Mouse (Mus musculus): ENCODE results near the gene Gpr176.
"Not testable (repeated sequence)": the region's sequence is repeated elsewhere in the genome, so short reads cannot be mapped to it uniquely, and the experiment has no call there.

Gene Gpr176

GRCm38 (mm10) chr2:118301656-118302055 is 71.6 kb downstream of the Gpr176 start:
- no peak for DNase-seq (ENCODE audit: inconsistent age in 2 of 2, low spot score in 1 of 2)

DNA sequence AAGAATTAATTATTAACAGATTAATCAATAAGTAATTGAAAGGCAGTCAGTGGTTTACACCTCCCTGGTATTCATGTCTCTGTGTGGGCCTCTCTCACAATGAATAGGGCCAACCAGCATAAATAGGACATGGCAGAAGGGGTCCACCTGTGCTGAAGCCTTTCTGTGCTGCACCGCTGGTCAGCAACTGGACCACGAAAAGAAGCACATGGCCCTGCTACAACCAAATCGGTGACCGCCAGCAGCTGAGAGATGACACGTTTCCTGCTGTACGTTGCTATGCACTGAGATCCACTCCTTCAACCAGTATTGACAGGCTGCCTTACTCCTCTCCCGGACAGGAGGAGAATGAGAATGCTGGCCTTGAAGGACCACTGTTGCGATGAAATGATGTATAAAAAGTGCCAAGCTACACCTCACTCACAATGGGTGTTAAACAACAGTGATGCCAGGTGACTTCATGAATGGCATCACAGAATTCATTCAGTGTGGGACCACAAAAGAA is 72.1 kb downstream of the Gpr176 start:
- no peak for DNase-seq (ENCODE audit: inconsistent age in 2 of 2, low spot score in 1 of 2)

- peak; percentile 41 to 86 for DNase-seq (ENCODE audit: inconsistent age in 2 of 2, low spot score in 1 of 2)
These were observed 73.2 kb downstream of the Gpr176 start for GRCm38 (mm10) chr2:118299981-118300380.

DNA sequence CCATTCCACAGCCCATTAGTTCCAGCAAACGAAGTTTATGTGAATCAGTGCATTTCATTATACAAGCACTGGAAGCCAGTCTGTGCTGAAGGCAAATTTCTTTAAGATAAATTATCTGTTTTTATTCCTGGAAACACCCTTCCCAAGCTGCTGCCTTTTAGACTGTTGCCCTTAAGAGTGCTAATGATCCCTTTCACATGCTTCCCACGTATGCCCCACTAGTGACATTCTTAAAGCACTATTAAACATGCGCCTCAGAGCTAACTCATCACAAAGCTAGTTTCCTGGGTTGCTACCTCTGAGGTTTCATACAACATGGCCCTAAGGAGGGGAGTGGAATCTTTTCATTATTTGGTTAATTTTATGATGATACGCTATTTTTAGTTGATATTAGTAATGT is 74.6 kb downstream of the Gpr176 start:
- no peak for DNase-seq (ENCODE audit: inconsistent age in 2 of 2, low spot score in 1 of 2)

DNA sequence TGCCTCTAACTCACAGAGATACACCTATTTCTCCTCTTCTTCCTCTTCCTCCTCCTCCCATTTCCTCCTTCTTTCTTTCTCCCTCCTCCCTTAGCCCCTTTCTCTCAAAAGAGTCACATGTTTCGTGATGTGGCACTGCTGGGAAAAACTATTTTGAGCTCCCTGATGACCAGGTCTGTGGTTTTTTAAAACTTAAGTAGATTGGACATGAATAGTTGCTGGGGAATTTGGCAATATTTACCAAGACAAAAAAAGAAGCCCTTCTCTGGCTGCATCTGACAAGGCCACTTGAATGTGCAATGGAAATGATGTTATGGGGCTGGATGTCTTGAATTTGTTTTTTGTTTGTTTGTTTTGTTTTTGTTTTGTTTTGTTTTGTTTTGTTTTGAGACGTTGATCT is 75.3 kb downstream of the Gpr176 start:
- no peak for DNase-seq (ENCODE audit: inconsistent age in 2 of 2, low spot score in 1 of 2)

GRCm38 (mm10) chr2:118295505-118295904 is 77.7 kb downstream of the Gpr176 start:
- no peak for DNase-seq (ENCODE audit: inconsistent age in 2 of 2, low spot score in 1 of 2)

- DNase-seq (ENCODE audit: inconsistent age in 2 of 2, low spot score in 1 of 2), result no peak
These were observed 79.6 kb downstream of the Gpr176 start for GRCm38 (mm10) chr2:118293583-118293982.

GRCm38 (mm10) chr2:118289066-118289460 is 84.2 kb downstream of the Gpr176 start:
- DNase-seq (ENCODE audit: inconsistent age in 2 of 2, low spot score in 1 of 2), result not testable (repeated sequence)

GRCm38 (mm10) chr2:118288326-118289065 is 84.7 kb downstream of the Gpr176 start:
- DNase-seq (ENCODE audit: inconsistent age in 2 of 2, low spot score in 1 of 2), result no peak

DNA sequence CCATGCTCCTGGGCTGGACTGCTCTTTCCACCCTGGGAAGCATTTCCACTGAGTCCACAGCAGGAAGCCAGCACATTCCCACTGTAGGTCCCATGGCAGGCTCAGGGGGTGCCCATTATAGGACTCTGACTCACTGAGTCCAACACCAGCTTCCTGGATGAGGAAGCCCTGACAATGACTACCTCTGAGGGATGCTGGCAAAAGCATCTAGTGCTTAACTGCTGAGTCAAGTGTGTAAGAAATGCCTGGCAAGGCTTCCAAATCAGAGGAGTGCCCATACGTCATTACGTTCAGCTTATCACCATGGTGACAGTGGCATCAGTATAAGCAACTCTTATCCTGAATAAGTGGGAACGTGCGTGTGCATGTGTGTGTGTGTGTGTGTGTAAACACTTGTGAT is 85.5 kb downstream of the Gpr176 start:
- DNase-seq (ENCODE audit: inconsistent age in 2 of 2, low spot score in 1 of 2), result no peak

- no peak for DNase-seq (ENCODE audit: inconsistent age in 2 of 2, low spot score in 1 of 2)
These were observed 90.8 kb downstream of the Gpr176 start for GRCm38 (mm10) chr2:118282467-118282866.

- DNase-seq (ENCODE audit: inconsistent age in 2 of 2, low spot score in 1 of 2), result no peak
These were observed 95.0 kb downstream of the Gpr176 start for GRCm38 (mm10) chr2:118278249-118278648.

GRCm38 (mm10) chr2:118271606-118272005 is 101.6 kb downstream of the Gpr176 start:
- DNase-seq (ENCODE audit: inconsistent age in 2 of 2, low spot score in 1 of 2), result no peak

DNA sequence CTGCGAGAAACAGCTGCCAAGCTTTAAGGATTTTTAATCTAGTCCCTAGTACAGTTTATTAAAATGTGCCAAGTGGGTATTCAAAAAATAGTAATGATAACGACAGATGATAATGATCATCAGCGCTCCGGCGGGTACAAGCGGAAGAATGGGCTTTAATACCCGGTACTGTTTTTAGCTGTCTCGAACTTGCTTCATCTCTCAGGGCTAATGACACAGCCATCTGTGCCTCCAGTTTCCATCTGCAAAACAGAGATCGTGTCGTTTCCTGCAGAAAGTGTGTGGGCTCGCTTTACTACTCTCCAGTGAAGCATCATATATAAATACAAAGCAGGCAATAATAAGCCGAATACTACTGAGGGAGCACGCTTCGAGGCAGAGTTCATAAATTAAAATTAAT is 103.0 kb downstream of the Gpr176 start:
- DNase-seq (ENCODE audit: inconsistent age in 2 of 2, low spot score in 1 of 2), result no peak

GRCm38 (mm10) chr2:118263914-118264201 is 109.4 kb downstream of the Gpr176 start:
- no peak for DNase-seq (ENCODE audit: inconsistent age in 2 of 2, low spot score in 1 of 2)

DNA sequence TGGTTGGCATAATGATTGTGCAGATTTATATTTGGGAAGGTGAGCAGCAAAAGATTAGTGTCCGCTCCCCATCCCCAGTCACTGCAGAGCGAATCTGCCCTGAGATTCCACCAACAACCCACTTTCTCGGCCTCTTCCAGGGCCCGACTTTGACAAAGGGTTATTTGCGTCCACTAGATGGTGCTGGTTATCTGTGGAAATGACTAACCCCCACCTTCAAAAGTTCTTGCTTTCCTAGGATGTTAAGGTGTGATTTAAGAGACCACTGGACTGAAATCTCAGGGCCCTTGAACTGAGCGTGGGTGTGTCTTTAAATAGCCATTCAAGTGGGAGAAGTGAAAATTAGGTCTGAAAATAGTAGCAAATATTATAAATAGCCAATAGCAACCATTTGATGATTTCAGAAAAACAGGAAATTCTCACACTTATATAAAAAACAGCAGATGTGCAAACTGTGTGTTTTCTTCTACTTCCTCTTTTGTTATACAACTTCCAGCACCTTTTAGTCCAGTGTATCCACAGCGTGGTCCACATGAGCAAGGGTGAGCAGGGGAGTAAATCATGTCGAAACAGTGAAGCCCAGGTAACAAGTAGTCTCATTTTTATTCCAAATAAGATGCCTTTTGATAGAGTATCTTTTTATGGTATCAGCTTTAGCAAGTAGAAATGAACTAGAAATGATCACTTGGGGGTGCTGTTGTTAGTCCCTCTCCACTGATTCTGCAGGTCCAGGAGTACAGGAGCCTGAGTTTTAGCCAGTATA is 109.9 kb downstream of the Gpr176 start:
- peak; percentile 45 to 85 for DNase-seq (ENCODE audit: inconsistent age in 2 of 2, low spot score in 1 of 2)

DNA sequence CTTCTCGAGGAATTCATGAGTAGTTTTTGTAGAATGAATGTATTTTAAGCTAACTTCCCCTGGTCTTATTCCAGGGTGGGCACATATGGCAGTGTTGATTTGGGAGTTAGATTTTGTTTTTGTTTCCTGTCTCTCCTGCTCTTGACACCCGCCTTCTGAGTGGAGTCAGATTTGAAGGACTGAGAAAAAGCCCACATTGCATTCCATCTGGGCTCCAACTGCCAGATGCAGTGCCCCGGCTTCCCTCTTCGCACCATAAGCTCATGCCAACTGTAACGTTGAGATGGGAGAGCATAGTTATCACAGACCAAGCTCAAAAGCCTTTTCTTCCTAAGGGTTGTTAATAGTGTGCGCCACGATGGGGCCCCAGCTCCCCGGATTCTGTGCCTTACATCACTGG is 110.5 kb downstream of the Gpr176 start:
- DNase-seq (ENCODE audit: inconsistent age in 2 of 2, low spot score in 1 of 2), result no peak

GRCm38 (mm10) chr2:118259746-118260145 is 113.5 kb downstream of the Gpr176 start:
- DNase-seq (ENCODE audit: inconsistent age in 2 of 2, low spot score in 1 of 2), result no peak

GRCm38 (mm10) chr2:118257094-118257493 is 116.1 kb downstream of the Gpr176 start:
- peak in 1 of 2 experiments; percentile 54 for DNase-seq (ENCODE audit: inconsistent age in 2 of 2, low spot score in 1 of 2)

- peak; percentile 89 to 96 for DNase-seq (ENCODE audit: inconsistent age in 2 of 2, low spot score in 1 of 2)
These were observed 116.6 kb downstream of the Gpr176 start, which contains the start of gene Fsip1 for GRCm38 (mm10) chr2:118256621-118257053. Fsip1 (minus strand) TSS chr2:118256966.

- DNase-seq (ENCODE audit: inconsistent age in 2 of 2, low spot score in 1 of 2), result no peak
These were observed 118.7 kb downstream of the Gpr176 start for GRCm38 (mm10) chr2:118254516-118254915.

DNA sequence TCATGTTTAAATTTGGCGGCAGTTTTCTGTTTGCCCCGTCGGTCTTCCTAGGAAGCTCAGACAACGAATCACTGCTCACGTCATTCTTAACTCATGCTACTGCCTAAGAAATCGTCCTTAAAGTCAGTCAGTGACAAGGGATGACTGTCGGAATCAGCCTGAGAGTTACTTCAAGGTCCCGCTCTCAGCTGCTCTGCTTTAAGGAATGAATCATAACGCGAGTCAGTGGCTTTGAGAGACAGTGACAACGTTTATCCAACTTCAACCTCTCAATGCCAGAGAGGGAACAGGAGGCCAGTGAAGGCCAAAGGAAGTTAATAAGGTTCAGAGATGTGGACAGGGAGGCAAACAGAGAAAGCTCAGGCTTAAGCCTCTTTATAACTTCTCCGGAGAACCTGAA is 124.3 kb downstream of the Gpr176 start:
- peak; percentile 61 to 83 for DNase-seq (ENCODE audit: inconsistent age in 2 of 2, low spot score in 1 of 2)
